11 mouse cellular contexts compared by ENCODE assay signal in genomic region chr10:102835814-102836213, GRCm38 (mm10).
DNase-seq lines count a peak whose midpoint lies in the region; ATAC-seq and TF ChIP-seq lines count a peak whose summit lies in the region.
"Had no signal": no experiment of that assay in that cellular context is flagged by ENCODE, and none has a peak within 500 bp of the region (broad histone marks: within the 10 kb centered on the region; RNA-seq: fewer than 3 reads in every experiment).

No protein-coding gene starts in this region.

- no peak overlapping the region for H3K9ac ChIP-seq in lung, postnatal 0 days (replicated peaks; ENCODE audit: low read depth)
- H3K9ac ChIP-seq: limb, embryonic 13.5 days had no signal

- intact Hi-C loops in gastrocnemius, adult 2 months (cut with DNase I): no loop called here

- H3K36me3 ChIP-seq in lung, postnatal 0 days (ENCODE audit: insufficient read depth, low read length): no peaks in the 10 kb centered on the region
- H3K36me3 ChIP-seq: forebrain, embryonic 10.5 days; limb, embryonic 13.5 days had no signal

- no peaks in the 10 kb centered on the region for H3K4me1 ChIP-seq in lung, postnatal 0 days (ENCODE audit: insufficient read depth, low read depth, low read length)
- H3K4me1 ChIP-seq: forebrain, embryonic 10.5 days; limb, embryonic 13.5 days had no signal

- H3K4me2 ChIP-seq in lung, postnatal 0 days (replicated peaks; ENCODE audit: low read depth, low read length): no peak overlapping the region
- H3K4me2 ChIP-seq: limb, embryonic 13.5 days had no signal

- no peak for ATAC-seq in lung, postnatal 0 days
- no peak for ATAC-seq in monocyte, adult 5-6 weeks (replicated peaks; ENCODE audit: insufficient number of reproducible peaks, low FRiP score, low TSS enrichment, poor library complexity, severe bottlenecking)

- no peaks in the 10 kb centered on the region for H3K9me3 ChIP-seq in lung, postnatal 0 days (ENCODE audit: low read length)
- H3K9me3 ChIP-seq: forebrain, embryonic 10.5 days; limb, embryonic 13.5 days had no signal

- H3K4me3 ChIP-seq in gastrocnemius, adult 2 months: no peak overlapping the region
- no peak overlapping the region for H3K4me3 ChIP-seq in lung, postnatal 0 days (ENCODE audit: low read depth, low read length)
- H3K4me3 ChIP-seq: forebrain, embryonic 10.5 days; limb, embryonic 13.5 days had no signal

- peak; percentile 40; the same call in 1 of the 2 replicates for TF ChIP-seq CTCF in gastrocnemius, adult 2 months (IDR thresholded peaks at IDR 0.05)
- TF ChIP-seq CTCF in lung, postnatal 0 days (IDR thresholded peaks at IDR 0.05): peak; percentile 60

- 30% methylated on average over 1 of the region's 1 CpGs for WGBS in lung, postnatal 0 days

- DNase-seq in gastrocnemius, adult 2 months: no peak
- no peak for DNase-seq in gastrocnemius, postnatal 4 days (ENCODE audit: low spot score in 2 of 2)
- DNase-seq in lung, postnatal 0 days (ENCODE audit: low spot score): peak; percentile 22
- DNase-seq in lung, postnatal 4 days: no peak
- peak; percentile 63 for DNase-seq in ZHBTc4 (ENCODE audit: low read depth, low spot score)
- DNase-seq in mesoderm, embryonic 11.5 days (ENCODE audit: low read depth, low spot score): peak; percentile 25
- DNase-seq in gastrocnemius, postnatal 10 days: no peak
- DNase-seq: kidney, postnatal 25 days had no signal

- no peak overlapping the region for H3K27ac ChIP-seq in gastrocnemius, adult 2 months
- H3K27ac ChIP-seq in lung, postnatal 0 days (ENCODE audit: low read length): no peak overlapping the region
- H3K27ac ChIP-seq: forebrain, embryonic 10.5 days; limb, embryonic 13.5 days had no signal

- H3K27me3 ChIP-seq in lung, postnatal 0 days (replicated peaks; ENCODE audit: insufficient read depth, low read length): no peaks in the 10 kb centered on the region
- H3K27me3 ChIP-seq: limb, embryonic 13.5 days had no signal

- TF ChIP-seq EP300 in lung, postnatal 0 days (IDR thresholded peaks at IDR 0.05): no peak

Comparison
In these comparisons a context has a peak if more than half of its experiments do, and no peak if none do; other contexts are left out.
1. DNase-seq: peak in lung, postnatal 0 days (single experiment), ZHBTc4 (single experiment) and mesoderm, embryonic 11.5 days (single experiment); none in gastrocnemius, adult 2 months (single experiment), gastrocnemius, postnatal 4 days (0 of 2), lung, postnatal 4 days (0 of 2) and gastrocnemius, postnatal 10 days (single experiment).